Mouse (Mus musculus) brain, embryonic 14.5 days (tissue): ENCODE data around the gene Idh3g. TPM values are rescaled to one million over a fixed set of nuclear protein-coding genes. Genes with fewer than 3 reads are reported as not detected.
A peak's percentile ranks its signal among the peaks of the same experiment; 100 is the strongest.

Source experiments
- DNase-seq: peaks from one replicate; pipeline ENCODE4 v3.0.0-alpha.2; 2011; ENCODE audit warnings: low read depth
- CTCF ChIP-seq: fragments of 200-500 bp; IDR thresholded peaks from 2 replicates; pipeline ENCODE4 v1.5.1; 2012; ENCODE audit warnings: inconsistent platforms, mild to moderate bottlenecking, moderate library complexity, borderline replicate concordance; ENCODE audit not compliant: insufficient read depth, insufficient read length; ENCODE audit errors: extremely low read depth
- POLR2A ChIP-seq: fragments of 200-500 bp; IDR thresholded peaks from 2 replicates; pipeline ENCODE4 v1.6.1; 2012; ENCODE audit warnings: mild to moderate bottlenecking, inconsistent platforms, borderline replicate concordance; ENCODE audit not compliant: poor library complexity, insufficient read depth, insufficient read length, severe bottlenecking; ENCODE audit errors: extremely low read depth
- polyA plus RNA-seq: library from polyadenylated mRNA; depleted of rRNA; stranded (reverse); fragments of >200 nt; gene quantifications from 2 replicates; pipeline ENCODE4 v1.2.3, GENCODE M21; 2012; rRNA removed

The Idh3g gene
- polyA plus RNA-seq, result 382 and 510 TPM in 2 replicates

GRCm38 (mm10) chrX:73786364-73787224, at the start of gene Idh3g, which contains the start of gene Ssr4:
TSS of gene Idh3g (minus strand) at chrX:73786897.
TSS of gene Ssr4 (plus strand) at chrX:73787028.
- peak; percentile 99 for DNase-seq
- TF ChIP-seq POLR2A (no peak), CTCF (peak; percentile 46; the same call in 1 of the 2 replicates)

- TF ChIP-seq CTCF (no peak), POLR2A (no peak)
- DNase-seq, result no peak
Measured at GRCm38 (mm10) chrX:73835731-73836130, 49.0 kb upstream of the Idh3g start.

- DNase-seq, result peak; percentile 92
- TF ChIP-seq CTCF, result no peak
- peak; percentile 37; the same call in 1 of the 2 replicates for TF ChIP-seq POLR2A
Measured at GRCm38 (mm10) chrX:73824185-73825151, 37.8 kb upstream of the Idh3g start, which contains the start of gene Pdzd4. TSS of gene Pdzd4 (minus strand) at chrX:73824969.

GRCm38 (mm10) chrX:73823747-73824146, 37.0 kb upstream of the Idh3g start:
- DNase-seq, result peak; percentile 28
- TF ChIP-seq POLR2A (no peak), CTCF (no peak)

- DNase-seq, result no peak
- no peak for TF ChIP-seq POLR2A
- no peak for TF ChIP-seq CTCF
Measured at GRCm38 (mm10) chrX:73816596-73817314, 30.1 kb upstream of the Idh3g start.

- DNase-seq, result peak; percentile 77
- TF ChIP-seq POLR2A, result no peak
- TF ChIP-seq CTCF, result no peak
Measured at GRCm38 (mm10) chrX:73815072-73815471, 28.4 kb upstream of the Idh3g start.

GRCm38 (mm10) chrX:73805814-73806213, 19.1 kb upstream of the Idh3g start:
- peak; percentile 69 for DNase-seq
- TF ChIP-seq CTCF, result no peak
- TF ChIP-seq POLR2A, result no peak

- no peak for TF ChIP-seq POLR2A
- TF ChIP-seq CTCF, result peak; percentile 67; the same call in 1 of the 2 replicates
- DNase-seq, result peak; percentile 62
Measured at GRCm38 (mm10) chrX:73798502-73798901, 11.8 kb upstream of the Idh3g start.

- no peak for DNase-seq
- TF ChIP-seq CTCF (no peak), POLR2A (no peak)
Measured at GRCm38 (mm10) chrX:73797511-73797910, 10.8 kb upstream of the Idh3g start.

- TF ChIP-seq POLR2A (no peak), CTCF (no peak)
- no peak for DNase-seq
Measured at GRCm38 (mm10) chrX:73793505-73793904, 6.8 kb upstream of the Idh3g start.
